Mouse (Mus musculus) erythroblast, embryonic 14.5 days (primary cell): ENCODE results near the gene Hes7. TPM values are rescaled to one million over a fixed set of nuclear protein-coding genes. Genes with fewer than 3 reads are reported as not detected.

ENCODE experiments used
- H3K27me3 ChIP-seq: 2 replicates; pipeline ENCODE4 v1.6.1; 2012; ENCODE audit warnings: inconsistent platforms; ENCODE audit not compliant: control insufficient read depth
- H3K36me3 ChIP-seq: 2 replicates; pipeline ENCODE4 v1.6.1; 2012; ENCODE audit warnings: mild to moderate bottlenecking, inconsistent platforms; ENCODE audit not compliant: control insufficient read depth
- H3K4me1 ChIP-seq: 2 replicates; pipeline ENCODE4 v1.6.1; 2012; ENCODE audit warnings: inconsistent platforms; ENCODE audit not compliant: control insufficient read depth
- H3K4me3 ChIP-seq: replicated peaks from 2 replicates; pipeline ENCODE3; 2012; ENCODE audit warnings: moderate library complexity, mild to moderate bottlenecking, inconsistent platforms
- H3K9me3 ChIP-seq: 2 replicates; pipeline ENCODE4 v1.6.1; 2012; ENCODE audit warnings: low read length, inconsistent platforms, mixed read lengths; ENCODE audit not compliant: control insufficient read depth
- GATA1 ChIP-seq: IDR thresholded peaks from 2 replicates; pipeline ENCODE4 v1.6.1; 2012; ENCODE audit warnings: low read length, inconsistent platforms, mixed read lengths
- TAL1 ChIP-seq: IDR thresholded peaks from 3 replicates; pipeline ENCODE4 v1.6.1; 2012; ENCODE audit warnings: low read length, inconsistent platforms, mixed read lengths
- polyA plus RNA-seq: library from polyadenylated mRNA; stranded (reverse); fragments of >175 nt; gene quantifications from 2 replicates; pipeline ENCODE4 v1.2.3, GENCODE M21; 2012

The Hes7 gene
- polyA plus RNA-seq, result 0.05 TPM in 1 of 2 replicates, not detected in the other

- Histone ChIP-seq H3K4me1 (peaks cover 72% of the 10 kb centered on the region), H3K36me3 (no peaks in the 10 kb centered on the region), H3K4me3 (peak within 1 kb of the TSS; percentile 82), H3K9me3 (no peaks in the 10 kb centered on the region; the same call in 1 of the 2 replicates), H3K27me3 (peaks cover 72% of the 10 kb centered on the region)
- TF ChIP-seq TAL1 (no peak), GATA1 (no peak)
Measured at GRCm38 (mm10) chr11:69120221-69121000, at the start of gene Hes7. Gene Hes7 (plus strand): TSS chr11:69120404.

DNA sequence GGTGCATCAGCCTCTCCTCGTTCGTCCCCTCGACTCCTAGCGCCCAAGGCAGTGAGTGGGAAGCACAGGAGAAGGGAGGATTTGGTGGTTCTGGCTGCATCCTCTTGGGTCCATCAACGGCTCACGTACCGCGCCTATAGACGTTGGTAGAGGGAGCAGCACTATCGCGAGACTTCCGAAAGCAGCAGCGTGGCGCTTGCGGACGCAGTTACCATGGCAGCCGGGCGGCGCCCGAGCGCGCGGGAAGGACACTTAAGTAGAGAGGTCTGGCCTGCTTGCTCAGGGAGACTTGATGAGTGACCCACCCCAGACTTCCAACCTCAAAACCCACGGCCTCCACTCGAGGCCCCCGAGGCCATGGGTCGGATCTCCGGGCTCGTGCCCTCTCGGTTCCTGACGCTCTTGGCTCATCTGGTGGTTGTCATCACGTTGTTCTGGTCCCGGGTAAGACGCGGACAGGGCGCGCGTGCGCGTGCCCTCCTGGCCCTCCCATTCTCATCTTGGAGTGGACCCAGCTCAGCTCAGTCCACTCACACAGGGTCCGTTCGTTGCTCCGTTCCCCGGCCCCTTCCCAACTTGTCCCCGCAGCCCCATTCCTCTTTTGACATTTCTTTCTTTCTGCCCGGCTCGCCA lies 49.5 kb upstream of the Hes7 start, which contains the start of gene Tmem107:
Tmem107 (plus strand) TSS at position 217 of the 633 bp plus-strand sequence.
- no peaks in the 10 kb centered on the region for H3K9me3 ChIP-seq
- H3K36me3 ChIP-seq, result no peaks in the 10 kb centered on the region
- H3K27me3 ChIP-seq, result no peaks in the 10 kb centered on the region
- H3K4me3 ChIP-seq, result peak within 1 kb of the TSS; percentile 77
- TF ChIP-seq GATA1, result no peak
- TF ChIP-seq TAL1, result no peak
- peaks cover 79% of the 10 kb centered on the region for H3K4me1 ChIP-seq

- no peaks in the 10 kb centered on the region for H3K36me3 ChIP-seq
- H3K9me3 ChIP-seq, result no peaks in the 10 kb centered on the region
- peaks cover 78% of the 10 kb centered on the region for H3K4me1 ChIP-seq
- no peaks in the 10 kb centered on the region for H3K27me3 ChIP-seq
- H3K4me3 ChIP-seq, result peak overlapping the region; percentile 77
- TF ChIP-seq GATA1 (no peak), TAL1 (no peak)
Measured at GRCm38 (mm10) chr11:69071262-69071661, 48.9 kb upstream of the Hes7 start.

DNA sequence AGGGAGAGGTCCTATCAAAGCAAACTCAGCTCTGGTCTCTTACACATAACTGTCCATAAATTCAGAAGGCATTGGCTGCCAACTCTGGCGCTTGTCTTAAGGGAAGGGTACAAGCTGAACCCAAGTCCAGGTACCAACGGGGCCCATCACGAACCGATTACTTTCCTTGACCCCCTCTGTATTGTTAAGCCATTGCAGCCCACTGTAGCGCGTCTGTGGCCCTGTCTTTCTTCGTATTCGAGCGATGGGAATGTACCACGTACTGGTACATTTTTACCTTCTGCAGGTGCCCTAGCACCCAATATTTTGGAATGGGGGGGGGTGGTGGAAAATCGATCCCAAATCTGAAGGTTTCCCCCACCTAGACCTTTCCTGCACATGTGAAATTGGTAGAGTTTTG lies 48.0 kb upstream of the Hes7 start:
- Histone ChIP-seq H3K4me3 (peak overlapping the region; percentile 61), H3K4me1 (peaks cover 72% of the 10 kb centered on the region), H3K36me3 (no peaks in the 10 kb centered on the region), H3K9me3 (no peaks in the 10 kb centered on the region), H3K27me3 (no peaks in the 10 kb centered on the region)
- TF ChIP-seq TAL1, result no peak
- no peak for TF ChIP-seq GATA1

- Histone ChIP-seq H3K4me3 (peak overlapping the region; percentile 61), H3K27me3 (no peaks in the 10 kb centered on the region), H3K9me3 (no peaks in the 10 kb centered on the region), H3K4me1 (peaks cover 68% of the 10 kb centered on the region), H3K36me3 (no peaks in the 10 kb centered on the region)
- no peak for TF ChIP-seq TAL1
- TF ChIP-seq GATA1, result no peak
Measured at GRCm38 (mm10) chr11:69072666-69073064, 47.5 kb upstream of the Hes7 start.

DNA sequence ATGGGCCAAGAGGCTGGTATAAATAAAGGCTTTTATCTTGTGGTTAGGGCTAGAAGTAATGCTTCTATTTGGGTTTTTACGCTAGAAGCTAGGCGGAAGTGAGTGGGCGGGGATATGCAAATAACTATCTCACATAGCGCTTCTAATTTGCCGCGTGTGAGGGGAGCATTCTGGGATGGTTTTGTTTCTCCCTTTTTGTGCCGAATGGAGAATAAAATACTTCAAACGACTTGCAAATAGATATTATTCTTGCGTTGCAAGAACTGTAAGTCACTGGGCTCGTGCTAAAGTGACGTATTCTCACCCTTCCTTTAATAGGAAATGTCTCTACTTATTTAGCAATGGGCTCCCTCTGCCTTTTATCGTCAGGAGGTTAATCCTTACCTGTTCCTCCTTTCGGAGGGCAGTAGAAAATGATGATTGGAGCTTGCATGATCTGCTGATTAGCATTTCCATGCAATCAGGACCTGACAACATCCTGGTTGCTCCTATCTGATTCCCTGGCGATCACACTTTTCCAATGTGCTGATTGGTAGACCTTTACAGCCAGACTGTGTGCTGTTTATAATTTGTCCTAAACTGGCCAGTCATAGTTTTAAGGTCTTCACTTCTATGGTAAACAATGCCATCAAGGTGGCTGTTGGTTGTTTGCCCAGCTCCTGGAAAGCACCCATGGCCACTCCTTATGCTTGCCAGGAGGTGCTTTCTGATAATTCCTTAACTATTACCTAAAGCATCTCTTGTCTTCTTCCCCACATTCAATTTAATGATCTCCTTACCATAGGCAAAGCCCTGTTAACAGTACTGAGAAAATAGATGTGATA lies 46.9 kb upstream of the Hes7 start:
- H3K27me3 ChIP-seq, result no peaks in the 10 kb centered on the region; the same call in 1 of the 2 replicates
- H3K36me3 ChIP-seq, result no peaks in the 10 kb centered on the region
- peaks cover 67% of the 10 kb centered on the region for H3K4me1 ChIP-seq
- H3K9me3 ChIP-seq, result no peaks in the 10 kb centered on the region
- peak; percentile 21; the same call in 1 of the 3 replicates for TF ChIP-seq TAL1
- peak; percentile 97 for TF ChIP-seq GATA1
- peak overlapping the region; percentile 61 for H3K4me3 ChIP-seq

DNA sequence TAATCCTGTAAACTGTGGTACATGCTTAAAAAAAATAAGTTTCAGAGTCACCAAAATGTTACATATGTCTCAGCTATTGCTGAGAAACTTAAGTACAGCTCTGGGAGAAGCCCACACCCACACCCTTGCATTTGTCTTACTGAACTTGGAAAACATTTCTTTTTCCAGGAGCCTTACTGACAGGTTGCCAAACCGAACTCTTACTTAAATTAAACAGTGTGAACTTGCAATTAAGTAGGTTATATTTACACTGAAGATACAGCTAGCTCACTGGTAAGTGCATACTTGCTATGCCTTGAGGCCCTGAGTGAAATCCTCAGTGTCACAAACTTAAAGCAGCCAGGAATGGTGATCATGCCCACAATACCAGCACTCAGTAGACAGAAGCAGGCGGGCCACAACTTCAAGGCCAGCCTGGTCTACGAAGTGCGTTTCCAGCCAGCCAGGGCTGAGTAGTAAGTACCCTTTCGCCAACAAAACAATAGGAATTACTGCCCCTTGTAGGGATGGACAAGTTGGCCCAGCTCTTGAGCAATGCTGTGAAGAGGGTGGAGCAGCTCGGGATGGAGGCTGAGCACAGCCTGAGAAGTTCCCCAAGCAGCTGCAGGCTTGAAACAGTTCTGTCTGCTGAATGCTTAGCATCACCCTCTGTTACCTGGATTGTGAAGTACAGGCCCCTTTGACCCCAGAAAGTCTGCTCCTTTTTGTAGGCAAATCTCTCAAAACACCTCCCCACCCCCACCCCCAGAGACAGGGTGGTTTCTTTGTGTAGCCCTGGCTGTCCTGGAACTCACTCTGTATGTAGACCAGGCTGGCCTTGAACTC lies 46.0 kb upstream of the Hes7 start:
- Histone ChIP-seq H3K4me1 (peaks cover 68% of the 10 kb centered on the region), H3K27me3 (no peaks in the 10 kb centered on the region; the same call in 1 of the 2 replicates)
- TF ChIP-seq TAL1 (no peak), GATA1 (no peak)

GRCm38 (mm10) chr11:69074776-69075069 lies 45.5 kb upstream of the Hes7 start:
- no peaks in the 10 kb centered on the region for H3K36me3 ChIP-seq
- no peaks in the 10 kb centered on the region for H3K9me3 ChIP-seq
- peaks cover 64% of the 10 kb centered on the region for H3K4me1 ChIP-seq
- H3K27me3 ChIP-seq, result no peaks in the 10 kb centered on the region; the same call in 1 of the 2 replicates
- TF ChIP-seq TAL1, result no peak
- TF ChIP-seq GATA1, result no peak
- H3K4me3 ChIP-seq, result no peak overlapping the region

More for the DNA sequence above, 46.0 kb upstream of the Hes7 start:
- H3K4me3 ChIP-seq, result peak overlapping the region; percentile 15
- no peaks in the 10 kb centered on the region for H3K9me3 ChIP-seq
- no peaks in the 10 kb centered on the region for H3K36me3 ChIP-seq
